In the genomic region with DNA sequence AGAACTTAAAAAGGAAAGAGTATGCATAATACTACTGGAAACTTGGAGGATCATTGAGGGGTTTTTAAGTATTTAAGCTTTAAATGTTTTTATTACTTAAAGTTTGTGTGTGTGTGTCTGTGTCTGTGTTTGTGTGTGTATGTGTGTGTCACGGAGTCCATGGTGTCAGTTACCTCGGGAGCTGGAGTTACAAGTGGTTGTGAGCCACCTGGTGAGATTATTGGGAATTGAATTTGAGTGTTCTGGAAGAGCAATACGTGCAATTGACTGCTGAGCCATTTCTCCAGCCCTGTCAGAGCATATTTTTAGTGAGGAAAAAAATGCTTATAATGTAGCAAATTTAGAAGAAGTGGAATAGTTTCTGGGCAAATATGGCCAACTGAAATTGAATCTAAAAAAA, we compare ENCODE assay signal across 17 mouse cellular contexts. TPM values are rescaled to one million over a fixed set of nuclear protein-coding genes. Genes with fewer than 3 reads are reported as not detected.
DNase-seq lines count a peak whose midpoint lies in the region; ATAC-seq and TF ChIP-seq lines count a peak whose summit lies in the region.
"Had no signal": no experiment of that assay in that cellular context is flagged by ENCODE, and none has a peak within 500 bp of the region (broad histone marks: within the 10 kb centered on the region; RNA-seq: fewer than 3 reads in every experiment).

No protein-coding gene starts in this region.

- TF ChIP-seq CTCF in intestine, postnatal 0 days (IDR thresholded peaks at IDR 0.05; ENCODE audit: low read depth) = peak; percentile 51
- TF ChIP-seq CTCF in liver, postnatal 0 days (IDR thresholded peaks at IDR 0.05; ENCODE audit: low read depth) = peak; percentile 38
- peak; percentile 16 for TF ChIP-seq CTCF in Patski (IDR thresholded peaks at IDR 0.05)

- TF ChIP-seq EP300 in liver, postnatal 0 days (IDR thresholded peaks at IDR 0.05; ENCODE audit: low read depth) = no peak

- in situ Hi-C loops in Patski (cut with MboI; ENCODE audit: low pct_unique_long_range_greater_than_20kb) = loop anchor here (5.0 to 10.0 kb wide), 3 partner anchors 216 to 438 kb away; no protein-coding TSS in a partner anchor

- no peak for DNase-seq in liver, postnatal 0 days
- no peak for DNase-seq in liver, embryonic 11.5 days (ENCODE audit: low spot score)
- DNase-seq in Patski (ENCODE audit: low read depth, low spot score) = no peak
- peak; percentile 17 for DNase-seq in embryo, embryonic 11 days
- DNase-seq in retina, embryonic 14.5 days (ENCODE audit: low spot score) = no peak
- DNase-seq in cerebellum, adult 9-11 months = no peak
- DNase-seq: adrenal gland, postnatal 36 days; spleen, adult 18-20 months; thymus, postnatal 4 days had no signal

- H3K9ac ChIP-seq in intestine, postnatal 0 days (ENCODE audit: low read depth, low read length) = no peak overlapping the region
- H3K9ac ChIP-seq in intestine, embryonic 15.5 days = no peak overlapping the region
- no peak overlapping the region for H3K9ac ChIP-seq in liver, postnatal 0 days (replicated peaks)
- H3K9ac ChIP-seq in liver, embryonic 11.5 days (ENCODE audit: low read depth, low read length) = no peak overlapping the region
- H3K9ac ChIP-seq: hindbrain, embryonic 14.5 days; liver, embryonic 14.5 days; midbrain, embryonic 15.5 days; neural tube, embryonic 12.5 days had no signal

- H3K4me2 ChIP-seq in intestine, postnatal 0 days (replicated peaks; ENCODE audit: low read depth) = no peak overlapping the region
- H3K4me2 ChIP-seq in intestine, embryonic 15.5 days (replicated peaks) = no peak overlapping the region
- H3K4me2 ChIP-seq in liver, postnatal 0 days (ENCODE audit: low read depth, low read length) = no peak overlapping the region
- no peak overlapping the region for H3K4me2 ChIP-seq in liver, embryonic 11.5 days
- H3K4me2 ChIP-seq: hindbrain, embryonic 14.5 days; midbrain, embryonic 15.5 days; neural tube, embryonic 12.5 days had no signal

- no peaks in the 10 kb centered on the region for H3K9me3 ChIP-seq in intestine, postnatal 0 days (ENCODE audit: control insufficient read depth)
- H3K9me3 ChIP-seq in intestine, embryonic 15.5 days = no peaks in the 10 kb centered on the region
- H3K9me3 ChIP-seq in liver, postnatal 0 days (ENCODE audit: low read length) = no peaks in the 10 kb centered on the region
- H3K9me3 ChIP-seq in liver, embryonic 11.5 days (ENCODE audit: control insufficient read depth, low read length) = no peaks in the 10 kb centered on the region
- H3K9me3 ChIP-seq: midbrain, embryonic 15.5 days; neural tube, embryonic 12.5 days had no signal

- H3K36me3 ChIP-seq in intestine, postnatal 0 days (ENCODE audit: control insufficient read depth, insufficient read depth) = no peaks in the 10 kb centered on the region
- H3K36me3 ChIP-seq in intestine, embryonic 15.5 days = no peaks in the 10 kb centered on the region
- no peaks in the 10 kb centered on the region for H3K36me3 ChIP-seq in liver, postnatal 0 days (replicated peaks; ENCODE audit: insufficient read depth, low read length)
- H3K36me3 ChIP-seq in liver, embryonic 11.5 days (ENCODE audit: control insufficient read depth, insufficient read depth, low read length) = no peaks in the 10 kb centered on the region
- H3K36me3 ChIP-seq: midbrain, embryonic 15.5 days; neural tube, embryonic 12.5 days had no signal

- CTCF ChIA-PET in Patski (lab: Charles Lee) = interaction anchor here (1.2 to 1.3 kb wide), 2 partner anchors 10 to 26 kb away, joined by 3 read pairs; no protein-coding TSS in a partner anchor

- ATAC-seq in intestine, postnatal 0 days = no peak
- ATAC-seq in intestine, embryonic 15.5 days = no peak
- no peak for ATAC-seq in liver, postnatal 0 days
- no peak for ATAC-seq in liver, embryonic 11.5 days (replicated peaks; ENCODE audit: low FRiP score)
- ATAC-seq in Patski = no peak
- ATAC-seq: midbrain, embryonic 15.5 days had no signal

- no peak overlapping the region for H3K4me3 ChIP-seq in intestine, postnatal 0 days (ENCODE audit: low read depth, low read length)
- H3K4me3 ChIP-seq in intestine, embryonic 15.5 days (replicated peaks) = no peak overlapping the region
- no peak overlapping the region for H3K4me3 ChIP-seq in liver, postnatal 0 days (ENCODE audit: low read depth, low read length)
- no peak overlapping the region for H3K4me3 ChIP-seq in liver, embryonic 11.5 days (ENCODE audit: low read depth, low read length)
- H3K4me3 ChIP-seq: erythroblast, embryonic 14.5 days; midbrain, embryonic 15.5 days; neural tube, embryonic 12.5 days had no signal

- POLR2A ChIA-PET in Patski (lab: Charles Lee) = no interaction called here

- H3K4me1 ChIP-seq in intestine, postnatal 0 days (replicated peaks; ENCODE audit: control insufficient read depth, insufficient read depth, low read length) = no peaks in the 10 kb centered on the region
- H3K4me1 ChIP-seq in intestine, embryonic 15.5 days (replicated peaks) = no peaks in the 10 kb centered on the region
- no peaks in the 10 kb centered on the region for H3K4me1 ChIP-seq in liver, postnatal 0 days (ENCODE audit: insufficient read depth)
- H3K4me1 ChIP-seq in liver, embryonic 11.5 days (replicated peaks; ENCODE audit: control insufficient read depth, insufficient read depth, low read length) = no peaks in the 10 kb centered on the region
- H3K4me1 ChIP-seq: midbrain, embryonic 15.5 days; neural tube, embryonic 12.5 days had no signal

- H3K27me3 ChIP-seq in intestine, postnatal 0 days (replicated peaks; ENCODE audit: control insufficient read depth, insufficient read depth, low read length) = no peaks in the 10 kb centered on the region
- no peaks in the 10 kb centered on the region for H3K27me3 ChIP-seq in intestine, embryonic 15.5 days (replicated peaks)
- no peaks in the 10 kb centered on the region for H3K27me3 ChIP-seq in liver, postnatal 0 days (ENCODE audit: insufficient read depth, low read length)
- no peaks in the 10 kb centered on the region for H3K27me3 ChIP-seq in liver, embryonic 11.5 days (replicated peaks; ENCODE audit: control insufficient read depth, insufficient read depth, low read length)
- H3K27me3 ChIP-seq in Patski = peaks cover 6% of the 10 kb centered on the region
- H3K27me3 ChIP-seq: midbrain, embryonic 15.5 days; neural tube, embryonic 12.5 days had no signal

- H3K27ac ChIP-seq in intestine, postnatal 0 days (ENCODE audit: low read depth, low read length) = no peak overlapping the region
- no peak overlapping the region for H3K27ac ChIP-seq in intestine, embryonic 15.5 days
- H3K27ac ChIP-seq in liver, postnatal 0 days (ENCODE audit: low read depth) = no peak overlapping the region
- no peak overlapping the region for H3K27ac ChIP-seq in liver, embryonic 11.5 days (ENCODE audit: low read depth, low read length)
- H3K27ac ChIP-seq: hindbrain, embryonic 14.5 days; liver, embryonic 14.5 days; macrophage; midbrain, embryonic 15.5 days; neural tube, embryonic 12.5 days had no signal

- 34% methylated on average over 3 of the region's 3 CpGs for WGBS in intestine, postnatal 0 days
- 29% methylated on average over 3 of the region's 3 CpGs for WGBS in intestine, embryonic 15.5 days
- WGBS in liver, postnatal 0 days (ENCODE audit: insufficient replicate concordance) = 40% methylated on average over 3 of the region's 3 CpGs
- 42% methylated on average over 3 of the region's 3 CpGs for WGBS in liver, embryonic 11.5 days

RNA-seq across cellular contexts. Expression of a gene that starts 44.9 kb away (rescaled TPM):
- polyA plus RNA-seq in intestine, postnatal 0 days (2015; fragmentation: Nextera tagmentation; extraction: Ambion mirVana) = 1.1 and 1.8 TPM in 2 replicates
- polyA plus RNA-seq in intestine, embryonic 15.5 days (2015; fragmentation: Nextera tagmentation; extraction: Ambion mirVana) = 1.4 and 2.7 TPM in 2 replicates
- 0.58 and 0.99 TPM in 2 replicates for polyA plus RNA-seq in liver, postnatal 0 days (2015; fragmentation: Nextera tagmentation; extraction: Ambion mirVana)
- polyA plus RNA-seq in liver, embryonic 11.5 days (2014; fragmentation: Nextera tagmentation; extraction: Ambion mirVana) = 0.55 and 1.3 TPM in 2 replicates
- 0.17 TPM for polyA plus RNA-seq in Patski (2021)
- polyA plus RNA-seq: erythroblast, embryonic 14.5 days had no signal

RNA-seq across cellular contexts. Expression of a gene that starts 50.7 kb away (rescaled TPM):
- 0.20 and 0.23 TPM in 2 replicates for polyA plus RNA-seq in intestine, postnatal 0 days (2015; fragmentation: Nextera tagmentation; extraction: Ambion mirVana)
- 0.48 and 0.95 TPM in 2 replicates for polyA plus RNA-seq in intestine, embryonic 15.5 days (2015; fragmentation: Nextera tagmentation; extraction: Ambion mirVana)
- polyA plus RNA-seq in liver, postnatal 0 days (2015; fragmentation: Nextera tagmentation; extraction: Ambion mirVana) = 64.7 and 75.6 TPM in 2 replicates
- polyA plus RNA-seq in liver, embryonic 11.5 days (2014; fragmentation: Nextera tagmentation; extraction: Ambion mirVana) = 32.6 and 35.8 TPM in 2 replicates
- 0.24 TPM for polyA plus RNA-seq in Patski (2021)

Comparison
In these comparisons a context has a peak if more than half of its experiments do, and no peak if none do; other contexts are left out.
1. RNA of a gene that starts 50.7 kb away (polyA plus RNA-seq): 64.7 to 75.6 TPM in liver, postnatal 0 days and 32.6 to 35.8 TPM in liver, embryonic 11.5 days; 0.48 to 0.95 TPM in intestine, embryonic 15.5 days, 0.24 TPM in Patski (single experiment) and 0.20 to 0.23 TPM in intestine, postnatal 0 days; every median in the first group is over 10 times any median in the second.
2. Peak in every context shown above with its lines, with median percentiles within 50 percentile points of each other: CTCF ChIP-seq.